Mouse (Mus musculus) heart, embryonic 14.5 days (tissue): Measurements from ENCODE around the gene Igfbp6. TPM values are rescaled to one million over a fixed set of nuclear protein-coding genes. Genes with fewer than 3 reads are reported as not detected.
A peak's percentile ranks its signal among the peaks of the same experiment; 100 is the strongest.

ENCODE experiments used
- ATAC-seq: fragments of 200-750 bp; cut with Nextera tagmentation; 2 replicates; pipeline ENCODE4 v1.8.0; 2017; ENCODE audit warnings: low read depth, moderate TSS enrichment; ENCODE audit not compliant: insufficient number of reproducible peaks, insufficient read depth, low FRiP score
- H3K27ac ChIP-seq, 2 experiments: fragments of 200-500 bp in 1 of 2; fragments of 300-500 bp in 1 of 2; sonication (generic) in 1 of 2; replicated peaks in 1 of 2; 2 replicates each; pipeline ENCODE4 v1.5.1; 2012 to 2014; ENCODE audit warnings: low read depth in 2 of 2, low read length in 2 of 2, control low read depth in 1 of 2, mild to moderate bottlenecking in 1 of 2, mixed read lengths in 1 of 2; ENCODE audit not compliant: control insufficient read depth in 1 of 2, insufficient read depth in 1 of 2
- H3K27me3 ChIP-seq: fragments of 300-500 bp; sonication (generic); 2 replicates; pipeline ENCODE4 v1.6.1; 2014; ENCODE audit warnings: mild to moderate bottlenecking, low read length, control low read depth; ENCODE audit not compliant: control insufficient read depth, insufficient read depth
- H3K36me3 ChIP-seq: fragments of 300-500 bp; sonication (generic); 2 replicates; pipeline ENCODE4 v1.6.1; 2014; ENCODE audit warnings: mild to moderate bottlenecking, control low read depth, low read length, mixed read lengths; ENCODE audit not compliant: control insufficient read depth, insufficient read depth
- H3K4me1 ChIP-seq, 2 experiments: fragments of 200-500 bp in 1 of 2; fragments of 300-500 bp in 1 of 2; sonication (generic) in 1 of 2; 2 replicates each; pipeline ENCODE4 v1.6.1; 2012 to 2014; ENCODE audit warnings: low read length in 2 of 2, control low read depth in 1 of 2, mixed read lengths in 1 of 2; ENCODE audit not compliant: control insufficient read depth in 2 of 2, insufficient read depth in 2 of 2
- H3K4me2 ChIP-seq: fragments of 300-500 bp; sonication (generic); 2 replicates; pipeline ENCODE4 v1.6.1; 2014; ENCODE audit warnings: mild to moderate bottlenecking, low read length
- H3K4me3 ChIP-seq, 2 experiments: fragments of 200-500 bp in 1 of 2; fragments of 300-500 bp in 1 of 2; sonication (generic) in 1 of 2; 2 replicates each; pipeline ENCODE4 v1.5.1; 2012 to 2014; ENCODE audit warnings: low read length in 2 of 2, mild to moderate bottlenecking in 2 of 2, control low read depth in 1 of 2, low read depth in 1 of 2, moderate library complexity in 1 of 2; ENCODE audit not compliant: control insufficient read depth in 1 of 2, insufficient read depth in 1 of 2
- H3K9ac ChIP-seq: fragments of 300-500 bp; sonication (generic); 2 replicates; pipeline ENCODE4 v1.6.1; 2014; ENCODE audit warnings: mild to moderate bottlenecking, low read length
- H3K9me3 ChIP-seq: fragments of 300-500 bp; sonication (generic); 2 replicates; pipeline ENCODE4 v1.6.1; 2016; ENCODE audit warnings: low read length, control low read depth; ENCODE audit not compliant: control insufficient read depth
- WGBS: fragments of 180-500 bp; shearing (Covaris S2); extraction: QIAGEN DNeasy Blood & Tissue Kit; methylation state at CpG from one replicate; pipeline ENCODE4 v1.1.7; 2014; 5-methylcytosine and 5-hydroxymethylcytosine counted together
- polyA plus RNA-seq: library from polyadenylated mRNA; unstranded; fragments of >200 nt; fragmentation: Nextera tagmentation; extraction: Ambion mirVana; gene quantifications from 2 replicates; pipeline ENCODE4 v1.2.1, GENCODE M21; 2014

The Igfbp6 gene
- polyA plus RNA-seq, 1 experiment from 2014 or later, result 7.7 TPM

DNA sequence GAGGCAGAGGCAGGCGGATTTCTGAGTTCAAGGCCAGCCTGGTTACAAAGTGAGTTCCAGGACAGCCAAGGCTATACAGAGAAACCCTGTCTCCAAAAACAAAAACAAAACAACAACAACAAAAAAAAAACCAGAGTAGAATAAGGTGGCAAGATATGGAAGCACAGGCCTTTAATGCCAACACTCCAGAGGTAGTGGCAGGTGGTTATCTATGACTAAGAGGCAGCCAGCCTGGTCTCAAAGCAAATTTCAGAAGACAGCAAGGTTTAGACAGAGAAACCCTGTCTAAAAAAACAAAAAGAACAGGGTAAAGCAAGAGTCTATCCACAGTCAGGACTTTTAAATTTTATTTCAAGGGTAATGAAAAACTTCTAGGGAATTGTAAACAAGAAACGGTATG lies 9.5 kb upstream of the Igfbp6 start:
- H3K9ac ChIP-seq, result peak overlapping the region; percentile 89
- 95% methylated on average over 2 of the region's 2 CpGs for WGBS
- ATAC-seq, result no peak
- H3K9me3 ChIP-seq, result no peaks in the 10 kb centered on the region
- no peak overlapping the region for H3K27ac ChIP-seq
- H3K4me2 ChIP-seq, result peak overlapping the region; percentile 90
- peak overlapping the region in 1 of 2 experiments; percentile 92; a peak in 1 of 4 replicates for H3K4me3 ChIP-seq
- H3K27me3 ChIP-seq, result no peaks in the 10 kb centered on the region
- H3K4me1 ChIP-seq, result peaks cover 2 to 14% of the 10 kb centered on the region in 2 experiments; a peak in 3 of 4 replicates
- peaks cover 36% of the 10 kb centered on the region for H3K36me3 ChIP-seq

DNA sequence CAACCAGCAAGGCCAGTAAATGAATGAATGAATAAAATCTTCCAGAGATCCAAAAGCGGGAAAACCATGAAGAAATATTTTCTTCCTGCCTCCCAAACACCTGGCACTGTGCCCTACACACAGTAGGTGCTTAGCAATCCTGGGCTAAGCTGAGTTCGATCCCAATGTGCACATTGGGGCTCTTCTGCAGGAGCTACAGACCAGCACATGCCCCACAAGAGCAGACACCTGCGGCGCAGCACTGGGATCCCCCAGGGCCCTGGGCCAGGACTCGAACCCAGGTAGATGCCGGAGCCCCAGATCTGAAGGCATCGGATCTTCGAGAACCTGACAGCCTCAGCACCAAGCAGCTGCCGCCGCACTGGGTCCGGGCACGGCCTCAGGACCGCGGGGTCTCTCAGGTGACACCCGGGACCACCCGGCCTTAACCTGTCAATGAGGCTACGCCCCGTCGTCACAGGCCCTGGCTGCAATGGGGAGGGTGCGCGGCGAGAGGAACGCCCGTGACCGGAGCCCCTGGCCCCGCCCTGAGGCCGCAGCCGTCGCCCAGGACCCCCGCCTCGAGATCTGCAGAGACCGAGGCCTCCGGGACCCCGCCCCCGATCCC lies 8.5 kb upstream of the Igfbp6 start:
- H3K27me3 ChIP-seq, result no peaks in the 10 kb centered on the region
- ATAC-seq, result peak; percentile 60
- peak overlapping the region; percentile 89 for H3K9ac ChIP-seq
- peak overlapping the region; percentile 90 for H3K4me2 ChIP-seq
- 2% methylated on average over 31 of the region's 35 CpGs for WGBS
- peak overlapping the region; percentile 61 to 92 for H3K4me3 ChIP-seq
- H3K9me3 ChIP-seq, result no peaks in the 10 kb centered on the region
- peaks cover 2 to 14% of the 10 kb centered on the region in 2 experiments; a peak in 3 of 4 replicates for H3K4me1 ChIP-seq
- H3K27ac ChIP-seq, result peak overlapping the region in 1 of 2 experiments; percentile 72; a peak in 2 of 4 replicates
- H3K36me3 ChIP-seq, result peaks cover 27% of the 10 kb centered on the region

DNA sequence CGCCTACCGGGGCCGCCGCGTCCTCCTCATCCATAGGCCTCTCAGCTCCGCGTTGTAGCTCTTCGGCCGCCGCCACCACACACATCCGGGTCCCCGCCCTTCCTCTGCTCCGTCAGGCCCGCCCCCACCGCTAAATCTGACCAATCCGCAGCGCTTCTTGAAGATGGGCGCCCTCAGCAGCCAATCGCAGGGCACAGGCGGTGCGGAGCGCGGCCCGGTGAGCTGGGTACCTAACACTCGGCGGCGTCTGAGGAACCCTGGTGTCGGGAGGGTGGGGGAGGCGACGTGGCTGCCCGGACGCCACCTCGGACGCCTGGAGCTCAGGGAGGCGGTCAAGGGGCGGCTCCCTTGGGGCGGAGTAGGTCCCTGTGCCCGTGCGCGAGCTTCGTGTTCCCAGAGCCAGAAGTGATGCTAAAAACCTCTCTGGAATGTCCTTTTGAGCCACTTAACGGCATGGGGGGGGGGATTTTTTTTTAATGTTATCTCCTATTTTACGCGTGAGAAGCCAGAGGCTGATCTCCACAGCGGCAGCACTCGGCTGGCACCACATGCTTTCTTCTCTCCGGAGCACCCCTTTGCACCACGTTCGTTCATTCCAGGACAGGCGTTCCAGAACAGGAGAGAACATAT lies 7.9 kb upstream of the Igfbp6 start, which contains the start of gene Spryd3:
Gene Spryd3, minus strand, starts transcription at position 106 of the 630 bp plus-strand sequence.
- Histone ChIP-seq H3K4me1 (peaks cover 2 to 14% of the 10 kb centered on the region in 2 experiments; a peak in 3 of 4 replicates), H3K9ac (peak within 1 kb of the TSS; percentile 89), H3K9me3 (no peaks in the 10 kb centered on the region), H3K4me3 (peak within 1 kb of the TSS; percentile 68 to 92), H3K4me2 (peak within 1 kb of the TSS; percentile 90), H3K27ac (peak within 1 kb of the TSS; percentile 34 to 72), H3K27me3 (no peaks in the 10 kb centered on the region), H3K36me3 (peaks cover 21% of the 10 kb centered on the region)
- ATAC-seq, result peak; percentile 99
- under 1% methylated on average over 50 of the region's 50 CpGs for WGBS

DNA sequence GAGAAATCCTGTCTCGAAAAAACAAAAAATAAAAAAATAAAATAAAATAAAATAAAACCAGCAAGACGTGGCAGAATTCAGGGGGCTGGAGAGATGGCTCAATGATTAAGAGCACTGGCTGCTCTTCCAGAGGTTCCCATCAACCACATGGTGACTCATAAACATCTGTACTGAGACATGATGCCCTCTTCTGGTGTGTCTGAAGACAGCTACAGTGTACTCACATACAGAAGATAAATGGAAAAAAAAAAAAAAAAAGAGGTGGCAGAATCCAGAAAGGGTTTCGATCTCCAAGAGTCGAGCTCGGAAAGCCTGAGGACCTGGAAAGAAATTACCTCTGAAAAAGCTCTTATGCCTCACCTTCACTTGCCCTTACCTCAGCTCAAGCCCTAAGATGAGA lies 3.0 kb upstream of the Igfbp6 start:
- Histone ChIP-seq H3K4me2 (no peak overlapping the region), H3K9me3 (no peaks in the 10 kb centered on the region), H3K4me1 (peaks cover 10 to 15% of the 10 kb centered on the region in 2 experiments; a peak in 2 of 4 replicates), H3K9ac (no peak overlapping the region), H3K27ac (no peak overlapping the region), H3K27me3 (peaks cover 22% of the 10 kb centered on the region), H3K36me3 (no peaks in the 10 kb centered on the region), H3K4me3 (no peak overlapping the region)
- 82% methylated on average over 5 of the region's 5 CpGs for WGBS
- ATAC-seq, result no peak

DNA sequence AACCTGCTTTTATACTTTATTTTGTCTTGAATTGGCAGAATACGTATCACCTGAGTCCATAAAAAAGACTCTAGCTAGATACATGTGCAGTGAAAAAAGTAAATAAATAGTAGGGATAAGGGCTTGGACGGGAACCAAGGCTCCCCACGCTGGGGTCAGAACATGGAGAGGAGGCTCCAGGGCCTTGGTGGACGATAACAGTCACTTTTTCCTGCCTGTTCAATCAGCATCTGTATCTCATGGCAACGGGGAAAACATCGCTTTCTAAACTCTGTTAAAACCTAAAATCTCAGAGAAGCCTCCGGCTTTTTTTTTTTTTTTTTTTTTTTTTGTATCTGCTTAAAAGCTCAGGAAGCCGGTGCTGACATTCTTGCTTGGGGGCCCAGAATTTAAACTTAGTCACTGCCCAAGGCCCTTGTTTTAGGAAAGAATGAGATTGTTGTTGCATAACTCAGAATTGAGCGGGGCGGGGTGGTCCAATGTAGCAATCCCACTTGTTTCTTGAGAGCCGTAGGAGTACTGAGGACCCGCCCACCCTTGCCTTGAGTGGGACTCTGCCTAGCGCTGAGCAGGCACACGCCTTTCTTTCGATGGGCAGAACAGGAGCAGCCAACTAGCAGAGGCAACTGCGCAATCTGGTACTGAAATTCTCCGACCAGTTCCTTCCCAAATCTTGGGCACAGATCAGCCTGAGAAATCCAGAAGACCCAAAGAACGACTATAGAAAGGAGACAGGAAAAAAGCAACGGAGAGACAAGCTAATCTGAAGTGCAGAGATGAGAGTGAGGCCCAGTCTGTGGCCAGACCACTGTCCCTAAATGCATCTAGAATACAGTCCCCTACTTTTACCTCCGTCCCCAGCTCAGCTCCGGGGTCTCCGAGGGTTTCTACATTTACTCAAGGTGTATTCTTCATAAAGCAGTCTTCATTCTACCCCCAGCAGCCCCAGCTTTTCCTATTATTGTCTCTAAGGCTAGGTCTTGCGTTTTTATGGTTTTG lies 949 bp upstream of the Igfbp6 start:
- 54% methylated on average over 23 of the region's 23 CpGs for WGBS
- H3K27ac ChIP-seq, result no peak overlapping the region
- no peak for ATAC-seq

DNA sequence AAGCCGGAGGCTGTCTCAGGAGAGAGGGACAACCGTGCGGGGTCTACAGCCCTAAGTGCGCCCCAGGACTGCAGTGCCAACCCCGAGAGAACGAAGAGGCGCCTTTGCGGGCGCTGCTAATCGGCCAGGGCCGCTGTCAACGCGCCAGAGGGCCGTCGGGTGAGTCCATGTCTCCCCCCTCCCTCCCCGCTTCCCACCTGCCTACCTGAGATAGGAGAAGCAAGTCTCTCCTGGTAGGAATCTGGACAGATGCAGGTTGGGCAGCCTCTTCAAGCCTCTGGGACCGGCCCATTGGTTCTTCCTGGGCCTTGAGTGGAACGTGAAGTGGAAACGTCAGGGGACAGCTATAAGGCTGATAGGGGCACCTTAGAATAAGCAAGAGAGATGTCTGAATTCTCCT lies 564 bp downstream of the Igfbp6 start:
- ATAC-seq, result no peak
- Histone ChIP-seq H3K4me2 (peak overlapping the region; percentile 54), H3K9me3 (no peaks in the 10 kb centered on the region), H3K4me1 (peaks cover 9 to 10% of the 10 kb centered on the region in 2 experiments; a peak in 2 of 4 replicates), H3K36me3 (no peaks in the 10 kb centered on the region), H3K4me3 (peak overlapping the region; percentile 11 to 18; a peak in 2 of 4 replicates), H3K27ac (no peak overlapping the region), H3K27me3 (peaks cover 22% of the 10 kb centered on the region), H3K9ac (peak overlapping the region; percentile 21; the same call in 1 of the 2 replicates)
- WGBS, result 12% methylated on average over 16 of the region's 19 CpGs

More for the DNA sequence above, 949 bp upstream of the Igfbp6 start:
- no peak overlapping the region for H3K4me2 ChIP-seq
- peaks cover 9 to 10% of the 10 kb centered on the region in 2 experiments; a peak in 2 of 4 replicates for H3K4me1 ChIP-seq
- H3K4me3 ChIP-seq, result no peak overlapping the region
- peaks cover 22% of the 10 kb centered on the region for H3K27me3 ChIP-seq
- no peaks in the 10 kb centered on the region for H3K36me3 ChIP-seq
- H3K9me3 ChIP-seq, result no peaks in the 10 kb centered on the region
- no peak overlapping the region for H3K9ac ChIP-seq

DNA sequence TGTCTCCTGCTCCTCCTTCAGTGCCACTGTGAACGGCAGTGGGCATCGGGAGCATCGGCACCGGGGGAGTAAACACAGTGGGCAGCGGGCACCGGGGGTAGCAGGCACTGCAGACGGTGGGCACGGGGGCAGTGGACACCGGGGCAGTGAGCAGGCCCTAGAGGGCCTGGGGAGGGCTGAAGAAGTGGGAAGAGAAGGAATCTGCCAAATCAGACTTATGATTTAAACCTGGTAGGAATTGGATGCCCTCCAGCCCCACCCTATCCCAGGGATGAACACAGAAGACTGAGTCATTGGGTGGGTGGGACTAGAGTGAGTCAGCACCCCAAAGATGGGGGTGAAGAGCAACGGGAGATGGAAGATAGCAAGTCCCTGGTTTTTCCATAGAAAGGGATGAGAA lies 1.2 kb downstream of the Igfbp6 start:
- no peak overlapping the region for H3K4me3 ChIP-seq
- H3K9ac ChIP-seq, result no peak overlapping the region
- H3K9me3 ChIP-seq, result no peaks in the 10 kb centered on the region
- H3K4me2 ChIP-seq, result no peak overlapping the region
- H3K27me3 ChIP-seq, result peaks cover 22% of the 10 kb centered on the region
- H3K27ac ChIP-seq, result no peak overlapping the region
- ATAC-seq, result no peak
- no peaks in the 10 kb centered on the region for H3K36me3 ChIP-seq
- peaks cover 11 to 12% of the 10 kb centered on the region in 2 experiments for H3K4me1 ChIP-seq
- 77% methylated on average over 10 of the region's 10 CpGs for whole genome bisulfite sequencing
